Mouse (Mus musculus): Measurements from ENCODE around the gene Clybl.

Gene Clybl

GRCm38 (mm10) chr14:122387781-122388180, 206.3 kb downstream of the Clybl start:
- no peak for DNase-seq (ENCODE audit: low read depth)

GRCm38 (mm10) chr14:122388431-122389031, 207.0 kb downstream of the Clybl start:
- DNase-seq (ENCODE audit: low read depth) = no peak

GRCm38 (mm10) chr14:122389684-122390370, 208.3 kb downstream of the Clybl start:
- no peak for DNase-seq (ENCODE audit: low read depth)

GRCm38 (mm10) chr14:122390935-122391334, 209.4 kb downstream of the Clybl start:
- DNase-seq (ENCODE audit: low read depth) = no peak

- no peak for DNase-seq (ENCODE audit: low read depth)
These were observed 211.6 kb downstream of the Clybl start for GRCm38 (mm10) chr14:122393119-122393518.

GRCm38 (mm10) chr14:122398676-122399075, 217.2 kb downstream of the Clybl start:
- DNase-seq (ENCODE audit: low read depth) = no peak

- DNase-seq (ENCODE audit: low read depth) = no peak
These were observed 218.4 kb downstream of the Clybl start for GRCm38 (mm10) chr14:122399906-122400305.

GRCm38 (mm10) chr14:122401886-122402285, 220.4 kb downstream of the Clybl start:
- no peak for DNase-seq (ENCODE audit: low read depth)

GRCm38 (mm10) chr14:122402716-122403258, 221.3 kb downstream of the Clybl start:
- DNase-seq (ENCODE audit: low read depth) = no peak

GRCm38 (mm10) chr14:122403422-122403940, 222.0 kb downstream of the Clybl start:
- no peak for DNase-seq (ENCODE audit: low read depth)

GRCm38 (mm10) chr14:122404596-122405154, 223.2 kb downstream of the Clybl start:
- no peak for DNase-seq (ENCODE audit: low read depth)

GRCm38 (mm10) chr14:122405236-122405635, 223.7 kb downstream of the Clybl start:
- DNase-seq (ENCODE audit: low read depth) = no peak

GRCm38 (mm10) chr14:122405897-122406540, 224.5 kb downstream of the Clybl start:
- DNase-seq (ENCODE audit: low read depth) = no peak

GRCm38 (mm10) chr14:122406541-122407219, 225.2 kb downstream of the Clybl start:
- no peak for DNase-seq (ENCODE audit: low read depth)

GRCm38 (mm10) chr14:122412841-122413541, 231.5 kb downstream of the Clybl start:
- no peak for DNase-seq (ENCODE audit: low read depth)

GRCm38 (mm10) chr14:122413542-122413928, 232.0 kb downstream of the Clybl start:
- no peak for DNase-seq (ENCODE audit: low read depth)

GRCm38 (mm10) chr14:122414786-122415185, 233.3 kb downstream of the Clybl start:
- DNase-seq (ENCODE audit: low read depth) = no peak

- DNase-seq (ENCODE audit: low read depth) = no peak
These were observed 234.8 kb downstream of the Clybl start for GRCm38 (mm10) chr14:122416166-122416771.

GRCm38 (mm10) chr14:122424441-122424840, 242.9 kb downstream of the Clybl start:
- no peak for DNase-seq (ENCODE audit: low read depth)

- DNase-seq (ENCODE audit: low read depth) = no peak
These were observed 245.2 kb downstream of the Clybl start for GRCm38 (mm10) chr14:122426529-122427203.
